Mouse (Mus musculus) mouse embryonic stem cell (cell line): ENCODE data around the gene Trpm1.
"Not testable (repeated sequence)": the region's sequence is repeated elsewhere in the genome, so short reads cannot be mapped to it uniquely, and the experiment has no call there.

ENCODE experiments used
- in situ Hi-C, 2 experiments: fragments of 300-500 bp; cut with MboI; formaldehyde crosslinking; loops; 1 replicate in 1 of 2; 3 replicates in 1 of 2; pipeline ENCODE4 v1.14.3; 2019 to 2020; ENCODE audit warnings: low sequenced_read_pairs in 2 of 2, low pct_unique_long_range_greater_than_20kb in 1 of 2, mixed read lengths in 1 of 2; ENCODE audit not compliant: unreplicated experiment in 1 of 2

Trpm1 gene

DNA sequence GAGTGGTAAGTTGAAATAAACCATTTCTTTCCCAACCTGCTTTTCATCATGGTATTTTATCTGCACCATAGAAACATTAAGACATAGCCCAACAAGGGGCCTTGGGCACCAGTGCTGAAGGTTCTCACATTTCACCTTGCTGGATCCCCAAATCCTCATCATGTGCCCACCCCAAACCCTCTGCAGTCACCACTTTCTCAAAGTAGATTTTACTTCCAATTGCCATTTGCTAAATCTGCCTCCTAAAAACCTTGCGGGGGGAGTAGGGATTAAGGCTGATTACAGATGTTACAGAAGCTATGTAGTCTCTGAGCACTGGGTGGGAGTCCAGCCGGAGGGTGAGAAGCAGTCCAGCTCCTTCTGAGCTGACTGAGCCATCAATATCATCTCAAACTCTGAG, at the start of gene Trpm1:
Gene Trpm1, plus strand, starts transcription at position 301 of the 400 bp plus-strand sequence.
- in situ Hi-C loops, result loop anchor here in 1 of 2 experiments (10.0 to 25.0 kb wide), 3 partner anchors 89 to 391 kb away; no protein-coding TSS in a partner anchor

DNA sequence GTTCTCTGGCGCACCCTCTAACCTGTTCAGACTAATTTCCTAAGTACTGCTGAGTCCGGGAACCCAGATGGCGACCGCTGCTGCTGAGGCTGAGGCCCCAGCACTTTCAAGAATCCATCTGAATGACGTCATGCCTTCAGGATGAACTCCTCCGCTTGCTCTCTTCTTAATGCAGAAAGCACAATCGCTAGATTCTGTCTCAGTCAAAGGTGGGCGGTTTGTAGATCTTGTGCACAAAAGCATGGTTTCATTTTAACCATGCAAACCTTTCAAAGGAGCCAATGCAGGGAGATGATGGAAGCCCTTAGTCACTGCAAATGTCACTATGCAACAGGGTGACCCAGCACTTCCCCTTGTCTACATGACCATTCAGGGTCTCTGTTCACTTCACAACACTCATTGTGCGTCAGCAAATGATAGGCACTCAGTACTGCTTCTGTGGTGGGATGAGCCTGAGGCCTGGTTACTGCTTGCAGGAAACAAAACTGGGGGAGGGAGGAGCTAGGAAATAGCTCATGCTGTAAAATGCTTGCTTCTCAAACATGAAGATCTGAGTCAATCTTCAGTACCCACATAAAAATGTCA, 31.4 kb upstream of the Trpm1 start:
- in situ Hi-C loops, result no loop called here

DNA sequence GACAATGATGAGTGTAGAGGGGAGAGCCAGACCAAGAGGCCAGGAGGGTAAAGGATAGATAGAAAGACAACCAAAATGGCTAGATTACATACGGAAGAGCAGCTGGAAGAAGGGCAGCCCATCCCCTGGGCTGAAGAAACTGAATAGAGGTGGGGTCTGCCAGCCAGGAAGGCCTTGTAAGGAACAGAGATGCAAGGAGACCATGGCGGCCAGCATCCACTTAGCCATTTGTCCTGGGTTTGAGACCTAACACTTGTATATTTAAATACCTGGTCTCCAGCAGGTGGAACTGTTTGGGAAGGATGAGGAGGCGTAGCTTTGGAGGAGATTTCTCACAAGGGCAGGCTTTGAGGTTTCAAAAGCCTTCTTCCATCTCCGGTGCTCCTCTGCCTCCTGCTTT, 29.9 kb upstream of the Trpm1 start:
- in situ Hi-C loops, result no loop called here

DNA sequence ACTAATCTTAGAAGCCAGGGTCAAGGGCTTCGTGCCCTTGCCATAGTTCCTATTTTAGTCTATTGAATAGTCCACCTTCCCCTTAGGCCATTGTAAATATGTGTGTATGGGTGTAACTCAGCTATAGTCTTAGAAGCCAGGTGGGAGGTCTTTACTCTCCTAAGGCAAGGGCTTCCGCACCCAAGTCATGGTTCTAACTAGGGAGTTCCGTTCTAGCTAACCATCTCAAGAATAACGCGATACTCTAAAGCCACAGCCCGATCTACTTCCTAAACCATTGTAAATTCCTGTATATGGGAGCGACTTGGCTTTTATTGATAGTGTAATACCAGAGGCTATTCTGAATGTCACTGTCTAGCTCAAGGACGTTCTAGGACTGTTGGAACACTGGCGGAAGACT, 27.6 kb upstream of the Trpm1 start:
- in situ Hi-C loops, result not testable (repeated sequence)

DNA sequence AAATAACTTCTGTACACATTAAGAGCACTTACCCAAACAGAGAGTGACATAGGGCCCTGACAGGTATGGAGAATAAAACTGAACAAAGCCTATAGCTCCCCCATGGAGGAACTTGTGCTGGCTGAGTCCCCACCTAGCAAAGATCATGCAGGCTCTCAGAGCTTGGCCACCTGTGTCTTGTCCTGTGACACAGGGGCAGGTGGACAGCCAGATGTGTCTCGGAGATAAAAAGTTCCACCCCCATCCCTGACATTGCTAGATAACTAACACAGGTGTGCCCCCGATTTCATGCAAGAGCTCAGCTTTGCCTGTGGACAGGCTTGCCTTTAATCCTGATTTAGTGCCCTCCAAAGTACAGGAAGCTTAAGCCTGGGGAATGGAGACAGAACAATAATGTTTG, 13.8 kb upstream of the Trpm1 start:
- in situ Hi-C loops, result no loop called here

DNA sequence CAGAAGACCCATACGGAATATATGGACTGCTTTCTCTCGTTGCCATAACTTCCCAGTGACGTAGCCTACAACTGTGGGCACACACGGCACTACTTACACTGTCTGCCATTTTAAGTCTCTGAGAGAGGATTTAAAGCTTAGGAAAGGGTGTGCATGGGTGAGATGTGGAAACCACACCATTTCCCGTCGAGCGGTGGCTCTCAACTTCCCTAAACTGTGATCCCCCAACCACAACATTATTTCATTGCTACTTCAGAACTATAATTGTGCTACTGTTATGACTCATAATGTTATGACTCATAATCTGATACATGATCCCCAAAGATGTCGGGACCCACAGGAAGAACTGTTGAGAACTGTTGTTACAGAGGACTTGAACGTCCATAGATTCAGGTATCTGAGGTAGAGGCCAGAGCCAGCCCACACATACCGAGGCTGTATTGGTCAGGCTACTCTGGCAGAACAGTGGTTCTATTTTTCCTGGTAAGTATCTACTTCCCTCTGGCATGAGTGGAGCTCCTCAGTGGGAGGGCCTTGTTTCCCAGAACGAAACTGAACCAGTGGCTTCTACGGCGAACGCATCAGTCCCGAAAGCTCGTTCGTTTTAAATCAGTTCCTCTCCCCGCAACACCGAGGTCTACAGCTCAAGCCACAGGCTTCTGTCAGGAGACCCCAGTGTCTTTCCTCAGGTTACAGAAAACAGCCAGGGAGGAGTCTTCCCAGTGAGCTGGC, 12.2 kb upstream of the Trpm1 start:
- in situ Hi-C loops, result no loop called here

DNA sequence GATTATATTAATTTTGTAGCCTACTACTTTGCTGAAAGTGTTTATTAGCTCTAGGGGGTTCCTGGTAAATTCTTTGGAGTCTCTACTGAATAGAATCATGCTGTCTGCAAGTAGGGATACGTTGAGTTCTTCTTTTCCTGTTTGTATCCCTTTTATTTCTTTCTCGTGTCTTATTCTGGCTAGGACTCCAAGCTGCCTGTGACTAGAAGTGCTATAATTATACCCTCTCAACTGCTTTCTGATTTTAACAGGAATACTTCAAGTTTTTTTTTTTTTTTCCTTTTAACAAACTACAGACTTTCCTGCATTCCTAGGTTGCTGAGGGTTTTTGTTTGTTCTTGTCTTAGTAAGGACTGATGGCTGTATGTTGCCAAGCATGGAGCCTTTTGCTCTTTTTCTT, 4.3 kb upstream of the Trpm1 start:
- in situ Hi-C loops, result no loop called here

DNA sequence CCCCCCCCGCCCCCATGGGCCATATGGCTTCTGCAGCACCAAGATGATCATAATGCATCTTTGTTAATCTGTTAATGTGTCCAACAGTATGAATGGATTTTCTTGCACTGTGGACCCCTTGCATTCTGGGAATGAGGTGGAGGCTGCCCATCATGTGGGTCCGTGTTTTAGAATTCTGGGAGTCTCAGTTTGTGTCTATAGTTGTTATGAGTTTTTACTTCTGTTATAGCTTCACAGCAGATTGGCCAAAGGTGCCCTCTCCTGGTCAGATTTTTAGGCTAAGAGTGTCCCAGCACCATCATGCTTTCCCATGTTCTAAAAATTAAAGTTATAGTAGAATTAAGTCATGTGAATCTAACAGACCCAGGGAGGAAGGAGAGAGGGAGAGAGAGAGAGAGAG, 3.9 kb upstream of the Trpm1 start:
- in situ Hi-C loops, result loop anchor here in 1 of 2 experiments (10.0 to 25.0 kb wide), 3 partner anchors 85 to 387 kb away; no protein-coding TSS in a partner anchor

DNA sequence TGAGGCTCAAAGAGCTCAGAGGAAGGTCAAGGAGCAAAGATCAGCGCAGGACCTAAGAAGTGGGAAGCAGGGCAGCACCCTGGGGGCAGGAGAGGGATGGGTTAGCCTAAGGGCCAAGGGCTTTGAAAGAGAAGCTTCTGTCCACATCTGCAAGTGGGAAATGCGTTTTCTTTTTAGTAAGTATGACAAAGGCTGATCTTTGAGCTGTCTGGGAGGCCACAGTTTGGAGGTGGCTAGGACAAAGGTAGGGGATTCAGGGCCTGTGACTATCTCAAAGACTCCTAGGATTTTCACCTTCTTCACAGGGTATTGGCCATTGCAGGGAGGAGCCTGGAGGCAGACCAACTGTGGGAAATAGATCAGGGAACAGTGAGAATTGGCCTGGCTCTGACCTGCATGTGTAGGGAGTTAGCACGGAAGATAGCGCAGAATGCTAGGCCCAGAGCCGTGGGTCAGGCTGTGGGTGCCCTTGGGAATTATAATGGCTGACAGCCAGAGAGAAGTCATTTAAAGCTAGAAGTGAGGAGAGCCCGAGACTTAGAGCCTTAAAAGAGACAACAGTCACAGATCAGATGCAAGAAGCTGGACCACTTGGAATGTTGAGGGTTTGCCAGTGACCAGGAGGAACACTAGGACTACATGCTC, 3.1 kb upstream of the Trpm1 start:
- in situ Hi-C loops, result loop anchor here in 1 of 2 experiments (10.0 to 25.0 kb wide), 3 partner anchors 86 to 388 kb away; no protein-coding TSS in a partner anchor

DNA sequence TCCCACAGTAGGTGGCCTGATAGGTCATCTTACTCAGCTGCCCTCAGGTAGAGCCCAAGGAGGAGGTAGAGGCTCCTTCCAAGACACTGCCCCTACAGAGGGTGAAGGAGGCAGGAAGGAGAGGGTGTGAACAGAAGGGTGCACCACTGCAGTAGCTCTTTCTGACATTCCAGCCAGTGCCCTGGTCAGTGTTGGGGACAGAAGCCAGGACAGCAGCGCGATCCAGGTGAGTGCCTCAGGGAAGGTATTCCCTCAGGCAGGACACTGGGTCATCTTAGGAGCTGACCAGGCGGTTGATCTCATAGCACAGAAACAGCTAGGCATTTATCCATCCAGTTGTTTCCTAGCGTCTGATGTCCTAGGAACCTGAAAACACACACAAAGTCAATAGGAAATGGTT, 1.6 kb downstream of the Trpm1 start:
- in situ Hi-C loops, result loop anchor here in 1 of 2 experiments (10.0 to 25.0 kb wide), 3 partner anchors 90 to 393 kb away; no protein-coding TSS in a partner anchor

DNA sequence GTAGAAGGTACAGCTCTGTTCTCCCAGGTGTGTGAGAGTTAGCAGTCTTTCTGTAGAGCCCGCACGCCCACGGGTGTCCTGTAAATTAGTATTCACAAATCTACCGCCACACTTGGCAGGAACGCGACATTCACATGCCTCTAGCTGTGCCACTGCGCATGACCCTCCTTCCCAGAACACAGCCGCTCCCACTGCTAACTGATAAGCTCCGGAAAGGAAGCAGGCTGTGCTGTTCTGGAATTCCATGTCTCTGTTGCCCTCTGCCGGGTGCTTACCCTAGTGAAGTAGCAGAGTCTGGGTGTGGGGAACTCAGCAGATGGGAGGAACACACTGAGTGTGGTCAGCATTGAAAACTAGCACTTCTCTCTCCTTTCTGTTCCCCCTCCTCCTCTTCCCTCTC, 2.1 kb downstream of the Trpm1 start:
- in situ Hi-C loops, result loop anchor here in 1 of 2 experiments (10.0 to 25.0 kb wide), 3 partner anchors 91 to 393 kb away; no protein-coding TSS in a partner anchor

DNA sequence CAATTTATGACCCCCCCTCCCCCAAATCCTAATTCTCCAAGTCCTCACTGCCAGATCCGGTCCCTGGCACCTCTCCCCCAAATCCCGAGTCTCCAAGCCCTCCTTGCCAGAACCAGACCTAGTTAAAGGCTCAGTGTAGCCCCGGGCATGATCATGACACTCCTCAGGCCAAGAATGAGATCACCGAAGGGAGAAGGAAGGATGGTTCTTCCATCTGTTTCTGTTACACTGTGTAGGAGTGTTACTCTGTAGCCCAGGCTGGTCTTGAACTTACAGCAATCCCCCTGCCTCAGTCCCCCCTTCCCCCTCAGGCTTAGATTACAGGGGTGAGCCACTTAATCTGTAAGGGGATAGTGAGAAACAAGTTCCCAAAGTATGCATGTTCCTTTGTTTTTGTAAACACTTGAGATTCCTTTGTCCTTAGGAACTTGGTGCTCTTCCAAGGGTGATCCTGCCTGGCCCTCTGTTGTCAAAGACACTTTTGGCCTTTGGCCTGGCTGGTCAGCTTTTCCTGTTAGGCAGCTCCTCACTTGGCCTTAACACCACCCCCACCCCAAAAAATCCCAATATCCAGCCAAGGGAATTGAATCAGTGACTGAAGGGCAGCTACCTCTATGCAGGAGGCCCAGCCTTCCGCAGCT, 2.8 kb downstream of the Trpm1 start:
- in situ Hi-C loops, result loop anchor here in 1 of 2 experiments (10.0 to 25.0 kb wide), 3 partner anchors 92 to 394 kb away; no protein-coding TSS in a partner anchor

DNA sequence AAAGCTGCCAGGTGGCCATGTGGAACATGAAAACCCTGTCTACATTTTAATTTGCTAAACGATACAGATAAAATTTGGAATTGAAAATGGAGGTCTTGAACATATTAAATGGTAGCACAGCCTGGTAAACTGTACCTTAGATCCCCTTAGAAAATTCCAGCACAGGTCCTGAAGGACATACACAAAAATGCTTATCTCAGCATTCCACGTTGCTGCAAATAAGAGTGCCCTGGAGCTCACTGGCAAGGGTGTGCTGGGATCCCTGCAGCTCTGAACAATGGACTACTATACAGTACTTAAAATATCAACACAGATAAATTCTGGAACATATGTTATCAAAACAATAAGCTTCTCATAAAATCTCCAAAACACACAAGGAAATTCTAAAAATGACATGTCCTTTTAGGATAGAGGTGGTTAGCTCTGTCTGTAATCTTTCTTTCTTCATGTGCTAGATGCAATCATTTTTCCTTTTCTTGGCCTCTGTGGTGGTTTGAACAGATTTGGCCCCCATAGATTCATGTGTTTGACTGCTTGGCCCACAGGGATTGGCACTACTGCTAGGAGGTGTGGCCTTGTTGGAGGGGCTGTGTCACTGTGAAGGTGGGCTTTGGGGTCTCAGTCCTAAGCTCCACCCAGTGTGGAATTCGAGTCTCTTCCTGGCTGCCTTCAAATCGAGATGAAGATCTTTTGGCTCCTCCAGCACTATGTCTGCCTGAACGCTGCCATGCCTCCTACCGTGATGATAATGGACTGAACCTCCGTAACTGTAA, 3.5 kb downstream of the Trpm1 start:
- in situ Hi-C loops, result loop anchor here in 1 of 2 experiments (10.0 to 25.0 kb wide), 3 partner anchors 92 to 395 kb away; no protein-coding TSS in a partner anchor

DNA sequence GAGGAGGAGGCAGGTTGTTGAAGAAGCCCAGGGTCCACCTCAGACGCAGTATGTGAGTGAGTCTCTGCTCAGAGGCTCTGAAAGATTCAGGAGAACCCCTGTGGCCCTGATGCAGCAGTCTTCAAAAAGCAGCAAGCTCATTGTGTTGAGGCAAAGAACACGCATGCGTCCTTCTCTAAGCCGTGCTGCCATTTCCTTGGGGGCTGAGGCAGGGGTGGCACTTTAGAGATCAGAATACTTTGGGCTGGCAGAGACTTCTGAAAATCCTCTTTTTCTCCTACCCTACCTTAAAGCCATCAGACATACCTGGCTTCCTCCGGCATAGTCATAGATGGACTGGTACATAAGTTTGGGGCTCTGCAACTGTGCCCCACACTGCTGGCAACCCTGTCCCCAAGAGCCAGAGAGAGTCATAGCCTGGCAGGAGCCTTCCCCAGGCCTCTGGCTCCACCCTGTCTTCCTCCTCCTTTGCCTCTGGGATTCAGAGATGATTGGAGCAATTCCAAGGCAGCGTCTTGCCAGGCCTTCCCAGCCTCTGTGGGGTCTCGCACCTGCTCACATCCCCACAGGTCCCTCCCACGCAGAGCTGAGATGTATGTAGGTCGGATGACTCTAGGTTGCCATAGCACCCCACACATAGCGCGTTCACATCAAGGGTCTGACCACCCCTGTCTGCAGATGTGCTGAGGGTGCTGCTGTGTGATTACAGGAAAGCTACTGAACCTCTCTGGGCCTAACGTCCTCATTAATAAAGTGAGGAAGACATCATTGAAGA, 4.8 kb downstream of the Trpm1 start:
- in situ Hi-C loops, result loop anchor here in 1 of 2 experiments (10.0 to 25.0 kb wide), 3 partner anchors 94 to 396 kb away; no protein-coding TSS in a partner anchor

DNA sequence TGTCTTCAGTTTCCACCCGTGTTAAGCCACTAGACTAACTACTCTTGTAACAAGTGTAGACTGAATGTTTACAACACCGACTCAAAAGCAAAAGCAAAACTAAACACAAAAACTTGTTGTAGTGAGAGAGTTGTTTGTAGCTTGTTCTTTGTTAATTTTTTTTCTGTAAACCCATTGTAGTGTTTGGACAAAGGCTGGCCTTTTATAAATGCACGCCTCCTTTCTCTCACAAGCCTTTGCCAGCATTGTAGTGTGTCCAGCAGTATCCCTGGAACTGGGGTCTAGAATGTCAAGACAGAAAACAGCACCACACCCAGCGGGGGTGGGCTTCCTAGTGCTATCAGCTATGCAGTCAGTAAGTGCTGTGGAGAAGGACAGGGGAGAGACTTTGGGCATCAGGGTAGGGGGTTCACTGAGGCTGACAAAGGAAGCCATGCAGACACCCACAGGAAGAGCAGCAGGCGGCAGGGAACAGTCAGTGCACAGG, 5.5 kb downstream of the Trpm1 start:
- in situ Hi-C loops, result loop anchor here in 1 of 2 experiments (10.0 to 25.0 kb wide), 3 partner anchors 94 to 397 kb away; no protein-coding TSS in a partner anchor

DNA sequence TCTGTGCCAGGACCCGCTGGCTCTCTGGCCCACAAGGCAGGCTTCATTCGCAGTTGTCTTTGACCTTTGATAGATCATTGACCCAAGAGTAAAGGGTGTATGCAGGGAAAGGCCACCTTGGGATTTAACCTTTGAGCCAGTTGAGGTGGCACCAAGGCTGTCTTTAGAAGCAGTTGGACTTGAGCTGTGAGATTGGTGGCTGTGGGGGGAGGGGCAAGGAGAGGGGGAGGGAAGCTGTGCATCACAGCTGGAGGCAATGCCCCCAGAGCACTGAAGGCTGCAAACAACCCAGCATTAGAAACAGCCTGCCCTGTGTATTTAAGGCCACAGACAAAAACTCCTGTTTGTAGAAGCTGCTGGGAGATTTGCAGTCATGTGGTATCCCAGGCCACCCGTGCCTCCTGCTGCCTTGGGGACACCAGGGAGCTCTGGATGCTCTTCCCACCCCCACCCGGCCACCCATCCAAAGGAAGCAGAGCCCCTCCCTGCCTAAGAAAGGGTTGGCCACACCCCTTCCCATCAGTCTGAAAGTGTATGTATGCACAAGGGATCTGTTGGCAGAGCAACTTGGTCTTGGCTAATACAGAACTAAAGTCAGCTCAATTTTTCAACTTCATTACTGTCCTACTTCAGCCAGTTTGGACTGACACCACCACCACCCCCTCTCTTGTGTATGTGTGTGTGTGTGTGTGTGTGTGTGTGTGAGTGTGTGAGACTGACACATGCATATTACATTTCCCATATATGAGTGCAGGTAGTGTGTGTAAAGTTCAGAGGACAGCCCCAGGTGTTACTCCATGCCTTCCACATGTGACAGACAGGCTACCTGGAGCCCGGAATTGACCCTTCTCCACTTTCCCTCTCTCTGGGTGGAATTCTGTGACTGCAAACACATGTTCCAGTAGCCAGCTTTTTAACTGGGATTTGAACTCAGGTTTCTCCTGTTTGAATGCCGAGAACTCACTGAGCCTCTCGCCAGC, 6.3 kb downstream of the Trpm1 start:
- in situ Hi-C loops, result loop anchor here in 1 of 2 experiments (10.0 to 25.0 kb wide), 3 partner anchors 95 to 398 kb away; no protein-coding TSS in a partner anchor
